Mouse (Mus musculus) midbrain, embryonic 16.5 days (tissue): Measurements from ENCODE around the gene Ube2cbp. TPM values are rescaled to one million over a fixed set of nuclear protein-coding genes. Genes with fewer than 3 reads are reported as not detected.

Experiments used
- ATAC-seq: fragments of 200-750 bp; cut with Nextera tagmentation; 2 replicates; pipeline ENCODE4 v1.8.0; 2017; ENCODE audit warnings: moderate TSS enrichment
- H3K27ac ChIP-seq: fragments of 300-500 bp; sonication (generic); 2 replicates; pipeline ENCODE4 v1.5.1; 2014; ENCODE audit warnings: mild to moderate bottlenecking, low read length, mixed read lengths
- H3K27me3 ChIP-seq: fragments of 300-500 bp; sonication (generic); 2 replicates; pipeline ENCODE4 v1.6.1; 2014; ENCODE audit warnings: low read depth, low read length, mixed read lengths; ENCODE audit not compliant: control insufficient read depth, insufficient read depth
- H3K36me3 ChIP-seq: fragments of 300-500 bp; sonication (generic); 2 replicates; pipeline ENCODE4 v1.6.1; 2014; ENCODE audit warnings: mild to moderate bottlenecking, low read length, moderate library complexity, mixed read lengths; ENCODE audit not compliant: control insufficient read depth, insufficient read depth
- H3K4me1 ChIP-seq: fragments of 300-500 bp; sonication (generic); 2 replicates; pipeline ENCODE4 v1.6.1; 2014; ENCODE audit warnings: mild to moderate bottlenecking, low read length, mixed read lengths; ENCODE audit not compliant: control insufficient read depth, insufficient read depth
- H3K4me2 ChIP-seq: fragments of 300-500 bp; sonication (generic); 2 replicates; pipeline ENCODE4 v1.6.1; 2014; ENCODE audit warnings: mild to moderate bottlenecking, low read length, mixed read lengths
- H3K4me3 ChIP-seq: fragments of 300-500 bp; sonication (generic); 2 replicates; pipeline ENCODE4 v1.5.1; 2014; ENCODE audit warnings: low read depth, mild to moderate bottlenecking, low read length, moderate library complexity, mixed read lengths
- H3K9ac ChIP-seq: fragments of 300-500 bp; sonication (generic); 2 replicates; pipeline ENCODE4 v1.6.1; 2014; ENCODE audit warnings: low read depth, low read length, mixed read lengths
- H3K9me3 ChIP-seq: fragments of 300-500 bp; sonication (generic); replicated peaks from 2 replicates; pipeline ENCODE4 v1.6.1; 2014; ENCODE audit warnings: mild to moderate bottlenecking, low read length, mixed read lengths; ENCODE audit not compliant: control insufficient read depth, poor library complexity, severe bottlenecking
- WGBS: fragments of 180-500 bp; shearing (Covaris S2); extraction: QIAGEN DNeasy Blood & Tissue Kit; methylation state at CpG from one replicate; pipeline ENCODE4 v1.1.7; 2014; 5-methylcytosine and 5-hydroxymethylcytosine counted together
- polyA plus RNA-seq: library from polyadenylated mRNA; unstranded; fragments of >200 nt; fragmentation: Nextera tagmentation; extraction: Ambion mirVana; gene quantifications from 2 replicates; pipeline ENCODE4 v1.2.1, GENCODE M21; 2015

Ube2cbp gene
- polyA plus RNA-seq, 1 experiment from 2014 or later, result 7.8 TPM

GRCm38 (mm10) chr9:86286830-86287569 lies 177.8 kb downstream of the Ube2cbp start:
- Histone ChIP-seq H3K4me3 (no peak overlapping the region), H3K36me3 (no peaks in the 10 kb centered on the region), H3K4me1 (peaks cover 9% of the 10 kb centered on the region), H3K4me2 (no peak overlapping the region), H3K27me3 (no peaks in the 10 kb centered on the region), H3K9me3 (peaks cover 3% of the 10 kb centered on the region; the same call in 1 of the 2 replicates), H3K27ac (peak overlapping the region; percentile 58), H3K9ac (no peak overlapping the region)
- ATAC-seq, result peak; percentile 84
- WGBS, result 69% methylated on average over 2 of the region's 2 CpGs

- Histone ChIP-seq H3K4me2 (no peak overlapping the region), H3K9ac (no peak overlapping the region), H3K27me3 (no peaks in the 10 kb centered on the region), H3K9me3 (peaks cover 3% of the 10 kb centered on the region), H3K4me1 (peaks cover 7% of the 10 kb centered on the region), H3K4me3 (no peak overlapping the region), H3K36me3 (no peaks in the 10 kb centered on the region), H3K27ac (no peak overlapping the region)
- no peak for ATAC-seq
- WGBS, result 78% methylated on average over 5 of the region's 5 CpGs
These were observed 182.2 kb downstream of the Ube2cbp start for GRCm38 (mm10) chr9:86282555-86282954.

DNA sequence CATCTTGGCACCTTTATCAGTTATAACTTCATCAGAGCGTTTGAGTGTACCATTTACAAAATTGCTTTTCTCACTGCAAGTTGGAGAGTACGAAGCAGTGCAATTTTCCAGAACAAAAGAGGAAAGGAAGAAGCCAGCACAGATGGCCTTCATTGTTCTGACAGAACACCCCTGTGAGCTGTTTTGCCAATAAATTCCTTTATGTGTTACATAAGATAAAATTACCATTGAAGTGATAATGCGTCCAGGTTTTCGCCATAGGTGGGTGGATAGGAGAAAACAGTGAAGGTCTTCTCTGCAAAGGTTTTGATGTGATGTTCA lies 183.6 kb downstream of the Ube2cbp start:
- no peak for ATAC-seq
- peaks cover 4% of the 10 kb centered on the region; the same call in 1 of the 2 replicates for H3K4me1 ChIP-seq
- peaks cover 3% of the 10 kb centered on the region for H3K9me3 ChIP-seq
- H3K4me2 ChIP-seq, result no peak overlapping the region
- no peaks in the 10 kb centered on the region for H3K27me3 ChIP-seq
- no peaks in the 10 kb centered on the region for H3K36me3 ChIP-seq
- H3K4me3 ChIP-seq, result no peak overlapping the region
- H3K9ac ChIP-seq, result no peak overlapping the region
- no peak overlapping the region for H3K27ac ChIP-seq
- 63% methylated on average over 4 of the region's 4 CpGs for WGBS

- WGBS, result 78% methylated on average over 10 of the region's 10 CpGs
- Histone ChIP-seq H3K4me1 (peaks cover 4% of the 10 kb centered on the region; the same call in 1 of the 2 replicates), H3K9me3 (peaks cover 3% of the 10 kb centered on the region), H3K27ac (no peak overlapping the region), H3K27me3 (no peaks in the 10 kb centered on the region), H3K36me3 (no peaks in the 10 kb centered on the region), H3K4me2 (no peak overlapping the region), H3K9ac (no peak overlapping the region), H3K4me3 (no peak overlapping the region)
- no peak for ATAC-seq
These were observed 184.1 kb downstream of the Ube2cbp start for GRCm38 (mm10) chr9:86280461-86281146.

DNA sequence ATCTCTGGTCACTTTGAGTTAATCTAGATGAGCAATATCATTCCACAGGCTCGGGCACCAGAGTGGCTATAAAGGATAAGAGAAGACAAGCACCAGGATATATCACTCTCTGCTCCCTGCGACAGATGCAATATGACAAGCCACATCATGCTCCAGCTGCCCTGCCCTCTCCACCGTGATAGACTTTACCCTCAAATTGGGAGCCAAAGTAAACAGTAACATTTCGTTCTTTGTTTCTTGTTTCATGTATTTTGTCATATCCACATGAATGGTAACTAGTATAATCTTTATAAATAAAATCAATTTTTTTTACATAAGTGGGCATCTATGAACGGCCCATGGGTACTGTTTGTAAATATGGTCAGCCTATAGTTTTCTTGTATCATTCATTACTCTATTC lies 195.2 kb downstream of the Ube2cbp start:
- Histone ChIP-seq H3K4me1 (0 out of 2 replicates have a peak, but pooled peaks cover 2% of the 10 kb centered on the region), H3K9ac (no peak overlapping the region), H3K9me3 (no peaks in the 10 kb centered on the region), H3K27me3 (no peaks in the 10 kb centered on the region), H3K4me2 (no peak overlapping the region), H3K4me3 (no peak overlapping the region), H3K27ac (no peak overlapping the region), H3K36me3 (no peaks in the 10 kb centered on the region)
- 93% methylated on average over 5 of the region's 5 CpGs for WGBS
- no peak for ATAC-seq

DNA sequence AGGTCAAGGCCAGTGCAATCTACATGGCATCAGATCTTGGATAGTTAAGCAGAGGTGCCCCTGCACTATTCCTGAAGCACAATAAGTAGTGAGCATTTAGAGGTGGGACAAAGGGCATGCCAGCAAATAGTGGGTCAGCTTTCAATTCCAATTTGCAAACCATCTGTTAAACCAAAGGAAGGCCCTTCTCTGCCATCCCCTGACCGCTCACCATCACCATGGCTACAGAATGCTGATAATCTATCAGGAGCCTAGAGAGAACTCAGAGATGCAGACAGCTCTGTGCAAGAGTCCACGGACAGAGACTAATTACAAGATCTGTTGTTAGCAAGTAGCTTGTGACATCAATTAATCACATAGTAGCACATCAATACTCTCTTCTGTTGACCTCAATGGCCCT lies 198.1 kb downstream of the Ube2cbp start:
- Histone ChIP-seq H3K27ac (no peak overlapping the region), H3K9ac (no peak overlapping the region), H3K36me3 (no peaks in the 10 kb centered on the region), H3K4me2 (no peak overlapping the region), H3K9me3 (no peaks in the 10 kb centered on the region), H3K4me3 (no peak overlapping the region), H3K4me1 (0 out of 2 replicates have a peak, but pooled peaks cover 2% of the 10 kb centered on the region), H3K27me3 (no peaks in the 10 kb centered on the region)
- WGBS, result 22% methylated on average over 2 of the region's 2 CpGs
- ATAC-seq, result 0 out of 2 replicates have a peak, but pooled peaks have one; percentile 54

Other genes starting within 250 kb of the Ube2cbp start
- gene Dop1a, start 2.2 kb upstream of the Ube2cbp start, polyA plus RNA-seq, result 34.1 and 45.0 TPM in 2 replicates
- gene Pgm3, start 106.9 kb upstream of the Ube2cbp start, polyA plus RNA-seq, result 32.8 and 36.7 TPM in 2 replicates
- 22.3 and 30.9 TPM in 2 replicates for gene Rwdd2a, start 107.0 kb upstream of the Ube2cbp start, polyA plus RNA-seq
- 44.8 and 51.5 TPM in 2 replicates for gene Me1, start 231.0 kb upstream of the Ube2cbp start, polyA plus RNA-seq